Mouse (Mus musculus): ENCODE results near the gene B4galnt3.

The B4galnt3 gene

GRCm38 (mm10) chr6:120274887-120275286, 19.5 kb downstream of the B4galnt3 start:
- DNase-seq (ENCODE audit: low read depth, low spot score): no peak

GRCm38 (mm10) chr6:120274181-120274580, 20.2 kb downstream of the B4galnt3 start:
- DNase-seq (ENCODE audit: low read depth, low spot score): no peak

DNA sequence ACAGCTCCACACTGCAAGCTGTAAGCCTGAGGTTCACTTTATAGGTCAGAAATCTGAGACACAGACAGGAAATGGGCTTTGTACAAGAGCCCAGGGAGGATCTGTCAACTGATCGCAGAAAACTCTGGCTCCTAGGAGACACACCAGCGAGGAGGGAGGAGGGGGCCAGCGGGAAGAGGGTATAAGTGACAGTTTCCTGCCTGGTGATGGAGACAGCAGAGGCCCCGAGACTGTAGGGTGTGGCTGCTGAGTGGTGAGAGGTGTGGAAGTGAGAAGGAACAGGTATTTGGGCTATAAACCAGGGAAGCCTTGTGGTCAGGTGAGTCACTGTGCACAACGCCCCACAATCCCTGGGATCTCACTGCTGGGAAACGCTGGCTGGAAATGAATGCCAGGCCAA, 30.2 kb downstream of the B4galnt3 start:
- no peak for DNase-seq (ENCODE audit: low read depth, low spot score)

- no peak for DNase-seq (ENCODE audit: low read depth, low spot score)
These were observed 30.8 kb downstream of the B4galnt3 start for GRCm38 (mm10) chr6:120263608-120264007.

DNA sequence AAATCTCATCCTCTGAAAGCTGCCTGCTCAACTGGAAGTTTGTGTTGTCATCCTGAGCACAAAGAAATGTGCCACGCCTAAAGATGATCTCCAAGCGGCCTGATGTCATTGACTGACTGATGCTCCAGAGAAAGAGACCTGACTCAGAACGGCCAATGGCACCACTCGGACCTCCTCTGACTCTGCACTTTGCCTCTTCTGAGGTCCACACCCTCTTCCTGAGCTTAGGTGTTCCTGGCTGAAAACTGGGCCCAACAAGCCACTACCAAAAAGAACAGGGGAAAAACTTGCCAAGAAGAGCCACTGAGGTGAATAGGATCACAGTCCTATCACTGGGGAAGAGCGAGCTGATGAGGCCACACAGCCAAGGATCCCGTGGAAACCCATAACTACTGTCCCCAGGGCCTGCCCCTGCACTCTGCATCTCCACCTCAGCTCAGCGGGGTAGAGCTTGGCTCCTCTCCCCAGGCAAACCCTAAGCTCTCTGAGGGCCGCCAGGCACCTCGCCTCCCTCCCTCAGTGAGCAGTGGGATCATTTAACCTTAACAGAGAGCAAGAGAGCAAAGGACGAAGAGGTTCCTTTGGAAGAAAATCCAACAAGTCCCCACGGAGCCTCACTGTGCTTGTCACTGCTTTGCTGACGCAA, 31.4 kb downstream of the B4galnt3 start:
- no peak for DNase-seq (ENCODE audit: low read depth, low spot score)

- no peak for DNase-seq (ENCODE audit: low read depth, low spot score)
These were observed 34.9 kb downstream of the B4galnt3 start for GRCm38 (mm10) chr6:120259481-120259880.

DNA sequence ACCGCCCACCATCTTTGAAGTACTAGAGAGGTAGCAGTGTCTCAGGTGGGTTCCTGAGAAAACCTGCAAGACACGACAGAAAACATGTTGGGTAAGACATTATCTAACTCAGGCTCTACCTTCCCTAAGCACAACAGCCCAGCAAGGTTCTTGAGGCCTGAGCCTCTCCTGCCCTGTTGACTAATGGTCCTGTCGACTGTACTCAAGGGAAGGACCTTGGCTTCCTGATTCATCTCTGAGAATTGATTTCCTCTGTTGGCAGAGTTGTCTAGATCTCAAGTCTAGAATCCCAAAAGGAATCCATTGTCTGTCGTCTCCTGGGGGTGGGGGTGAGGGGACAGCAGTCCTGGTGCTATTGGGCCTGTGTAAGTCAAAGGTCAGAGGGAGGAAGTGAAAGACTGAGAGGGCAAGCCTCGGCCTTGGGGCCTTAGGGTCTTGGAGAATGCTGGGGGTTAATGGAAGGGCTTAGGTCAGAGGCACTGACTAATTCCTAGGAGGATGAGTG, 37.9 kb downstream of the B4galnt3 start:
- DNase-seq (ENCODE audit: low read depth, low spot score): no peak

- no peak for DNase-seq (ENCODE audit: low read depth, low spot score)
These were observed 38.7 kb downstream of the B4galnt3 start for GRCm38 (mm10) chr6:120255701-120256100.

DNA sequence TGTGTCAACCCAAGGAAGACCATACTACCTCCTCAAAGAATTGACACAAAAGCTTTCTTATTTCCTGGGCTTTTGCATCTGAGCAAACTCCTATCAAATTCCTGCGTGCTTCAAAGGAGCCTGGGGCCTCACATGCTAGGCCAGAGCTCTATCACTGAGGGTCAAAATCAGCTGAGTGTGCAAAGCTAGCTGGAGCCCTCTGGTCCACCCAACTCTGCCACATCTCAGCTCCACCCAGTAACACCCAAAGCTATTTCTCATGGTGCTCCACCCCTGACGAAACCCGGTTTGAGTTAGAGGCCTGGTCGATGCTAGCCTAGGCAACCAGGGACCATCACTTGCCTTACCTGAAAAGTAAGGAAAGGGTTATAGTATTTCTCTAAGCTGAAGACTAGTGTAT, 39.2 kb downstream of the B4galnt3 start:
- DNase-seq (ENCODE audit: low read depth, low spot score): no peak

GRCm38 (mm10) chr6:120254640-120255039, 39.7 kb downstream of the B4galnt3 start:
- no peak for DNase-seq (ENCODE audit: low read depth, low spot score)

DNA sequence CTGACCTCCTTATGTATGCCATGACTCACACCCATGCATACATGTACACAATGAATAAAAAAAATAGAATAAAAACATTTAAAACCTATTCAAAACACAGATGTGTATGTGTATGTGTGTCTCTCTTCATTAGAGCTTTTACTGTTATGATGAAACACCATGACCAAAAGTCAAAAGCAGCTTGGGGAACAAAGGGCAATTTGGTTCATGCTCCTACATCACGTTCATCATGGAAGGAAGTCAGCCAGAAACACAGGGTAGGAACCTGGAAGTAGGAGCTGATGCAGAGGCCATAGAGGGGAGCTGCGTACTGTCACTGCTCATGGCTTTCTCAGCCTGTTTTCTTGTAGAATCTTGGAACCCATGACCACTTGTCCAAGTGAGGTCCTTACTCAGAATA, 41.6 kb downstream of the B4galnt3 start:
- no peak for DNase-seq (ENCODE audit: low read depth, low spot score)

GRCm38 (mm10) chr6:120251010-120251409, 43.3 kb downstream of the B4galnt3 start:
- DNase-seq (ENCODE audit: low read depth, low spot score): no peak

- DNase-seq (ENCODE audit: low read depth, low spot score): no peak
These were observed 44.5 kb downstream of the B4galnt3 start for GRCm38 (mm10) chr6:120249831-120250230.

DNA sequence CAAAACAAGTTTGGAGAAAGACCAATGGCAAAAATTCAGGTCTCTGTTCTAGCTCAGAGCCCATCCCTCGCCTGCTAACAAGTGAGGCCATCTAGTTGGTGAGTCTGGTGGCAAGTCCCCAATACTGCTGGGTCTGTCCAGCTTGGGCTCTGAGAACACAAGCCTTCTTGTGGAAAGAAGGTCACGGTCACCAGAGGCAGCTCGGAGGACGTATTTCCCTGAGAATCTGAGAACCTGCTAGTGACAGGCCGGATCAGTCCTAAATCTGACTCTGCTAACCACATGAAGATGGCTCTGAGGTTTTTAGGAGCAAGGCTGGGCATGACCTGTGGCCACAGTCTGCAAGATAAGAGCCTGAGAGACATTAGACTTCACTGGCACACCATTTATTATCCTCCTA, 47.7 kb downstream of the B4galnt3 start:
- DNase-seq (ENCODE audit: low read depth, low spot score): no peak

DNA sequence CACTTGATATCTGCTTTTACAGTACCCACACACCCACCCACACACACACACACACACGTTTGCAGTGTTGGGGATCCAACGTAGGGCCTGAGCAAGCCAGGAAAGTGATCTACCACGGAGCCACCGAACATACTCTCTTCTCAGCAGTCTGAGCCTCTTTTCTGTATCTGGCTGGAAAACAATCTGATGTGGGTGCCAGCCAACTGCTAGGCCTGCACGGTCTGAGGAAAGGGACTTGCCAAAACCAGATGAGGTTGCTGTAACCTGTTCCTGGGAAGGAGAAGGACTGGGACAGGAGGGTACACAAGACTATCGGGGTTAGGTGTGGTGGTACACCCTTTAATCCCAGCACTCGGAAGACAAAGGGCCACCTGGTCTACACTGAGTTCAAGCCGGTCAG, 51.1 kb downstream of the B4galnt3 start:
- DNase-seq (ENCODE audit: low read depth, low spot score): no peak

DNA sequence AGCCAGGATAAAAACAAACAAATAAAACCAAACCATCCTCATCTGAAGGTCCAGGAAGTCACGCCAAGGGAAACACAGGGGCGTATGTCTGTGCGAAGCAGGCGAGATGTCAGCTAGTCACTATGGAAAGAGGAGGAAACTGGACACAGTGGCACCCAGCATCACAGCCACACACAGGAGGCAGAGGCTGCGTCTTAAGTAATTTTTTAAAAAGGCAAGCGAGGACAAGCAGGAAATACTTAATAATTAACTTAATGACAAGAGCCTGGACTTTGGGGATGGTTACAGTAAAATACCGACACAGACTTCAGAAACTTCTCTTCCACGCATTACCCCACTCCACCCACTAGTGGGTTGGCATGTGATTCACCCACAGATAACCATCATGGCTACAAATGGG, 51.8 kb downstream of the B4galnt3 start:
- no peak for DNase-seq (ENCODE audit: low read depth, low spot score)

DNA sequence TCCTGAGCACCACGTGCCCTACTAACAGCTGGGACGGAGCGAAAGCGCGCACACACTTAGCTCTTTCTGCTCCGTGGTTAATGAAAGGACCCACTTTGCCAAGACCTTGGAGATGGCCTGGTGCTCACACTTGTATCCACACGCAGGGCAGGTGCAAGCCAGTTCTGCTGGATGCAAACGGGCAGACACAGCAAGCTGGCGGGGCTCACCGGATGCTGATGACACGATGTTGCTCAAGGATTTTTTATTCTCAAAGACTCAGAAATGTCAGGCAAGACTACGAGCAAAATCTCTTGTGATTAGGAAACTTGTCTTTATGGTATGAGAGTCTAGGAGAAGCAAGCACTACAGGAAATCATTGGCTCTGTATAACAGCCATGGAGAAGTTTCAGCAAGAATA, 52.9 kb downstream of the B4galnt3 start:
- no peak for DNase-seq (ENCODE audit: low read depth, low spot score)

DNA sequence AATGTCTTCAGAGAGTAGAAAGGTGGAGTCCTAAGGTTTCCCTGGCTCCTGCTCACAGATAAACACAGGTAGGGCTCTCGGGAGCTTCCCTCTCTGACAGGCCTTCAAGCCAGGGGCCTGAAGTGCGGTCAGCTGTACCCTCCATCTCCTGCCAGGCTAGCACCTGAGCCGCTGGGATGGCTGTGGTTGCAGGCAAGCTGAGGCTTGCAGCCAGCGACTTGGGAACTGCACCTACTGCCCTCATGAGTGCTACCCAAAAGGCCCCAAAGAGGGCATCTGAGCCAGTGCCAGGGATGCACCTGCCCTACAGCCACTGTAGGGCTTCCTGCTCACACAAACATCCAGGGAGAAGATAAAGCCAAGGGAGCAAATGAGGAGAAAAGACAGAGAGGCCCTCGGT, 53.9 kb downstream of the B4galnt3 start:
- DNase-seq (ENCODE audit: low read depth, low spot score): no peak

- DNase-seq (ENCODE audit: low read depth, low spot score): no peak
These were observed 58.5 kb downstream of the B4galnt3 start for GRCm38 (mm10) chr6:120235874-120236273.

- DNase-seq (ENCODE audit: low read depth, low spot score): no peak
These were observed 61.5 kb downstream of the B4galnt3 start for GRCm38 (mm10) chr6:120232885-120233284.

DNA sequence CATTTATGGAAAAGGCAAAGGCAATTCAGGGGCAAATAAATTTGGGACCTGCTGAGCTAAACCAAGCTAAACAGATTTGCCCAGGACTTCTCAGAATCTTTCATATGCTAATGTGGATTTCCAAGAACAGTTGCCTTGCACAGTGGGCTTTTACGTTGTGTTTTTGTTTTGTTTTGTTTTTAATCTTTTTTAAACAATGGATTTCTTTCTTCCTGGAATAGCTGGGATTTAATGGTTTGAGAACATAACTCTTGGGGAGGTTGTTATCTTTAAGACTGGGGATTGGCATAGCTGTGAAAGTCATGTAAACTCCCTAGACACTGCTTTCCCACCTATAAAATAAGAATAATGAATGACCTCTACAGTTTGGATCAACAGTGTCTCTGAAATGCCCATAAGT, 63.9 kb downstream of the B4galnt3 start:
- DNase-seq (ENCODE audit: low read depth, low spot score): no peak

GRCm38 (mm10) chr6:120229806-120230205, 64.6 kb downstream of the B4galnt3 start:
- DNase-seq (ENCODE audit: low read depth, low spot score): no peak

- DNase-seq (ENCODE audit: low read depth, low spot score): no peak
These were observed 67.3 kb downstream of the B4galnt3 start for GRCm38 (mm10) chr6:120227068-120227467.

DNA sequence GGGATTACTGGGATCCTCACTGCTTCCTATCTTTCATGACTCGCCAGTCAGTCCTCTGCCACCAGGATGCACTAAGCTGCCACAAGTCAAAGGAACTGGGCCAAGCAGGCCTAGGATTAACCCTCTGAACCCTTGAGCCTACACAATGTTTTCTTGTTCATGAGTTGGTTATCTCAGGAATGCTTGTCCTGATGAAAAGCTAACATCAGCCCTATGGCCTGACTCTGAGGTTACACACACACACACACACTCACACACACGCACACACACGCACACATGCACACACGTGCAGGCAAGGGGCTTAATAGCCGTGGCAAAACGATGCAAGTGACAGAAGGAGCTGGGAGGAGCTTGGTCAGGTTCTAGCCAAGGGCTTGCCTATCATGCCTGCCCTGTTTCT, 69.0 kb downstream of the B4galnt3 start:
- no peak for DNase-seq (ENCODE audit: low read depth, low spot score)
